Mouse (Mus musculus) urinary bladder, adult 18-20 months (tissue): ENCODE measurements around the gene Prkag3.

Source experiments
- DNase-seq, 2 experiments: peaks; one replicate each; pipeline ENCODE4 v3.0.0; 2022; ENCODE audit warnings: low spot score in 2 of 2, mixed read lengths in 2 of 2

Prkag3 gene

GRCm38 (mm10) chr1:74713099-74713858, 35.7 kb downstream of the Prkag3 start, which contains the start of gene Cyp27a1:
Cyp27a1 (plus strand) TSS chr1:74713574.
- peak; percentile 75 to 78 for DNase-seq

GRCm38 (mm10) chr1:74712461-74713098, 36.4 kb downstream of the Prkag3 start:
- no peak for DNase-seq

- DNase-seq: no peak
Observed at GRCm38 (mm10) chr1:74712046-74712445, 37.0 kb downstream of the Prkag3 start.

- no peak for DNase-seq
Observed at GRCm38 (mm10) chr1:74709566-74709965, 39.5 kb downstream of the Prkag3 start.

- DNase-seq: no peak
Observed at GRCm38 (mm10) chr1:74705016-74705415, 44.0 kb downstream of the Prkag3 start.

DNA sequence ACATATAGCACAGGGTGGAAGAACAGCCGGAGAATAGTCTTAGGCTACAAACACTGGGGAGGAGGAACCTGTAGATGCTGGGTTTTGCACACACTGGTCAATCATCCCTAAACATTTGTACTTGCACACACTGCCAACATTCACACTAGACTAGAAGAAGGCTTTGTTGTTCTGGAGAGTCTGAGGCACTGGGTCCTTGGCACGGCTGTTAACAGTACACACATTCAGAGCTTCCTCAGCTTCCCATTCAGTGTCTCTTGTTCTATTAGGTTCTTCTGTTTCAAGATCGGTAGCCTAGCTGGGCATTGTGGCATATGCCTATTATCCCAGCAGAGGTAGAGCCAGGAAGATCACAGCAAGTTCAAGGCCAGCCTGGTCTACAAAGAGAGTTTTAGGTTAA, 44.9 kb downstream of the Prkag3 start:
- no peak for DNase-seq

DNA sequence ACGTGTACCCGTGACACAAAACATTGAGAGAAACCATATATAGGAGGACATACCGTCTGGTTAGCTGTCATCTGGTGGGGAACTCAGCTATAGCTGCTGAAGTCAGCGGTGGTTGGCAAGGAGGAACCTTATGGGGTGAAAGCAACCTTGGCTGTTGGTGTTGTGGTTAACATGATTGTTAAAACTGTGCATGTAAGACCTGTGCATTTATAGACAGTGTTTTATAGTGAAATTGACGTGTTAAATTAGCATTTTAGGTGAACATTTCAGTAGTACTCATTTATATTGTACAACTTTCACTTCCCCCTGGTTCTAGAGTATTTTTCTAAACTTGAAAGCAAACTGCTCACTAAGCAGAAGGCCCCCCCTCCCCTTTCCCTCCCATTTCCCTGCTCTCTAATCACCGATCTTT, 46.9 kb downstream of the Prkag3 start:
- DNase-seq: no peak

GRCm38 (mm10) chr1:74698791-74699190, 50.2 kb downstream of the Prkag3 start:
- no peak for DNase-seq

DNA sequence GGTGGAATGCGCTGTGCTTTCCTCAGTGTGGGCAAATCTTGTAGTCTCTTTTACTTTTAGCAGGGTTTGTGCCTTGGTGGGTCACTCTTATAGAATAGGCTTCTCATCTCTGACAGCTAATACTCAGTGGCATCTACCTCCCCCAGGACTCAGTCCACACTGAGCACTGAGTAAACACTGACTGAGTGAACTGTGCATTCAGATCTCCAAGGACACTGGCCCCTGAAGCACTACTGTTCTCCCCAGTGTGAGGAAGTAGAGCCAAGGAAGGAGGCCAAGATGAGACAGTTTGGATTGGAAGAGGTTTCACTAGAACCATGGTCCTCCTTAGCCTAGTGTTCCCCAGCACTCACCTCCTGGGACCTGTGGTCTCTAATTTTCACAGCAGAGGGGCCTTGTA, 50.7 kb downstream of the Prkag3 start:
- no peak for DNase-seq

DNA sequence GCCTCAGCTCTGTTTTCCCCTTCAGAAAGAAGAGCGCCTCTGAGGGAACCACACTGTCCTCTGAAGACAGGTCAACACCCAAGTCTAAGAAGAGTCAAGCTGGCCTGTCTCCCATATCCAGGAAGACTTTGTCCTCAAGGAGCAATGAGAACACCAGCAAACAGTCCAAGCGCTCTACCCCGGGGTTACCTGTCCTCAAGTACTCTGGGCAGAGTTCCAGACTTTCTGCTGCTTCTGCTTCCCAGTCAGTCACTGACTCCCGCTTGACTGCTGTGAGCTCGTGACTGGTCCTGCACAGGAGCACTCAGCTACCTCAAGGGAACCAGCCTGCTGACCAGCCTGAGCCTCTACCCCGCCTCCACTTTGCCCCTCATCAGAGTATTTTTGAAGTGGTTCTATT, 51.6 kb downstream of the Prkag3 start:
- DNase-seq: no peak

GRCm38 (mm10) chr1:74695836-74696235, 53.2 kb downstream of the Prkag3 start:
- DNase-seq: no peak

DNA sequence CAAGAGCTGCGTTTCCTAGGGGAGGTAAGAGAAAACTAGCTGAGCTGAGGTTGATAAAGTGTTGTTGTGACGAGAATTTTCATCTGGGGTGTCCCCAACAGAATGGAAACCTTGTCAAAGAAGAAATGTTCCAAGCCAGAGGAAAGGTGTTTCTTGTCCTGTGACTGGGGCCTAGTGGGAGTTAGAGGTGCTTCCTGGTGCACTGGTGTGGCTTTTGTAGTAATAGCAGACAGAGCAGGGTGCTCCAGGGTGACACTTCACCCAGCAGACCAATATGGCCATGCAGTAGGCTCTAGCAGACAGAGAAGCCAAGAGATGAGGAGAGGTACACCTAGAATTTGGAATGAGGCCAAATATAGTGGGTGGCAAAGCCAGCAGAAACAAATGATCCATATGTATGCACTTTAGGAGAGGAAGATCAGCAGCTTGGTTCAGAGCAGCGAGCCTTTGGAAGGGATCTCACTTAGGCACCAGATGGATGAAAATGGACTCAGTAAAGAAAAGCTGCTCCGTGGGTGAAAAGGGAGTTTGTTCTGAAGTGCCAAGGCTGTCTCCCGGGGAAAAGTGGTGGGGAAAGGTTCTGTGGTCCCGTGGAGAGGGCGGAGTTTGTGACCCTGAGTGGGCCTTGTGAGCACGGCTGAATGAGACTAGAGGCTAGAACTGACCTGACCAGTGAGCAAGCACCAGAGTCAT, 55.0 kb downstream of the Prkag3 start:
- DNase-seq: no peak
